Mouse (Mus musculus) adipose tissue, adult 10 weeks (tissue): ENCODE results near the gene Slc13a4. TPM values are rescaled to one million over a fixed set of nuclear protein-coding genes. Genes with fewer than 3 reads are reported as not detected.

Experiments used
- polyA plus RNA-seq: library from polyadenylated mRNA; stranded (reverse); fragments of 350-450 nt; fragmentation: Illumina TruSeq; extraction: RNeasy Lipid Tissue Mini Kit (QIAGEN cat#74804); gene quantifications from one replicate; pipeline ENCODE4 v1.2.3, GENCODE M21; 2014; ENCODE audit warnings: low read depth, low replicate concordance

Gene Slc13a4
- 3.6 TPM for polyA plus RNA-seq

GRCm38 (mm10) chr6:35308037-35308436, at the start of gene Slc13a4:
Gene Slc13a4, minus strand, starts transcription at chr6:35308131.

DNA sequence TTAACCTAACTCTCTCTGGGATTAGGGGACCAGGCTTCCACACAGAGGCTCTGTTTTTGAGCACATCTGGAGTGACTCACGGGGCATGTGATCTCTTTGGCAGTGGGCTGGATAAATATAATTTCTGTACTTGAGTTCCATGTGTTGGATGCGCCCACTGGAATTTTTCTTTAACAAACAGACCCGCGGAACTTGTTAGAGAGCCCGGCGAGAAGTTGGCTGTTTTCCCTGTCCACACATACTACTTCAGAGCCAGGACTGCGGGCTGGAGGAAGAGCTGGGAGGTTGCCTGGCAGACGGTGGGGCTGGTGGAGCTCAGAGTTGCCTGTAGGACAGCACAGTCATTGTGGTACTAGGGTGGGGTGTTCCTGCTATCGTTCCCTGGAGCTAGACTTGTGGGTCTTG, 18.2 kb upstream of the Slc13a4 start, which contains the start of gene Fam180a:
Fam180a (minus strand) TSS at position 31 of the 405 bp plus-strand sequence.

Other genes starting within 250 kb of the Slc13a4 start
- 15.2 TPM for gene Cnot4, start 174.4 kb downstream of the Slc13a4 start, polyA plus RNA-seq
- 19.0 TPM for gene Nup205, start 130.7 kb downstream of the Slc13a4 start, polyA plus RNA-seq
- 5.0 TPM for gene Fam180a, start 18.0 kb upstream of the Slc13a4 start, polyA plus RNA-seq
- 73.3 TPM for gene Mtpn, start 231.8 kb upstream of the Slc13a4 start, polyA plus RNA-seq